Mouse (Mus musculus) urinary bladder, postnatal 25 days (tissue): Measurements from ENCODE around the gene H2-Q6.
"Not testable (repeated sequence)": the region's sequence is repeated elsewhere in the genome, so short reads cannot be mapped to it uniquely, and the experiment has no call there.

Source experiments
- DNase-seq: peaks from one replicate; pipeline ENCODE4 v3.0.0; 2022; ENCODE audit warnings: low spot score

H2-Q6 gene

DNA sequence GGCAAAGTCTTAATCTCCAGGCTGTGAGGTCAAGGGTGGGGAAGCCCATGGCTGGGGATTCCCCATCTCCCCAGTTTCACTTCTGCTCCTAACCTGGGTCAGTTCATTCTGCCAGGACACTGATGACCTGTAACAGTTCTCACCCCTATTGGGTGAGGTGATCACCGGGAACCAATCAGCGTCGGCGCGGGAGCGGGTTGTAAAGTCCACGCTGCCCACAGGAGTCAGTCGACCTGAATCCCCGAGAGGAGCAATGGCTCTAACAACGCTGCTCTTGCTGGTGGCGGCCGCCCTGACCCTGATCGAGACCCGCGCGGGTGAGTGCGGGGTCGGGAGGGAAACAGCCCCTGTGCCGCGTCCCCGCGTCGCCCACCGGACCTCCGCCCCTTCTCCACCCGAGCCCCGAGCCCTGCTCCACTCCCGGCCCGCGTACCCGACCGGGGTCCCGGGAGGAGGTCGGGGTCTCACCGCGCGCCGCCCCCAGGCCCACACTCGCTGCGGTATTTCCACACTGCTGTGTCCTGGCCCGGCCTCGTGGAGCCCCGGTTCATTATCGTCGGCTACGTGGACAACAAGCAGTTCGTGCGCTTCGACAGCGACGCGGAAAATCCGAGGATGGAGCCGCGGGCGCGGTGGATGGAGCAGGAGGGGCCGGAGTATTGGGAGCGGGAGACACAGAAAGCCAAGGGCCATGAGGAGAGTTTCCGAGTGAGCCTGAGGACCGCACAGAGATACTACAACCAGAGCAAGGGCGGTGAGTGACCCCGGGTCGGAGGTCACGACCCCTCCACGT, at the start of gene H2-Q6:
TSS of gene H2-Q6 (plus strand) at position 227 of the 793 bp plus-strand sequence.
- DNase-seq, result peak; percentile 48

- DNase-seq, result peak; percentile 88
Observed at GRCm38 (mm10) chr17:35379369-35379728, 45.3 kb upstream of the H2-Q6 start, which contains the start of gene H2-Q4. H2-Q4 (plus strand) TSS chr17:35379617.

GRCm38 (mm10) chr17:35379729-35380451, 44.8 kb upstream of the H2-Q6 start:
- peak; percentile 35 for DNase-seq

DNA sequence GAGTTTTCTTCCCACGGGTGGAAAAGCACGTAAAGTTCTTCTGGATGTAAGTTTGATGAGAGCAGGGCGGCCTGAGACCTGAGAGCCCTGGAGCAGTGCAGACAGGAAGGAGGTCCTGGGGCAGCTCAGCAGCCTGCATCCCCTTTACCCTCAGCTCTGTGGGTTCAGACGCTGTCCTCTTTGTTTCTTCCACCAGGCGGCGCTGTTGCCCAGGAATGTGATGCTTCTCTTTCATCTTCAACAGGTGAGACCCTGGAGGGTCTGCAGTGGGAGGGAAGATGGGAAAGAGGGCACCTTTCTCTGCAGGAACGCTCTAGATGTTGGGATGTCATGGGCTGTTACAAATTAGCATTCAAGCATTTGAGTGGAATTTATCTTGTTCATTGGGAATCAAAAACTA, 34.9 kb upstream of the H2-Q6 start:
- peak; percentile 24 for DNase-seq

DNA sequence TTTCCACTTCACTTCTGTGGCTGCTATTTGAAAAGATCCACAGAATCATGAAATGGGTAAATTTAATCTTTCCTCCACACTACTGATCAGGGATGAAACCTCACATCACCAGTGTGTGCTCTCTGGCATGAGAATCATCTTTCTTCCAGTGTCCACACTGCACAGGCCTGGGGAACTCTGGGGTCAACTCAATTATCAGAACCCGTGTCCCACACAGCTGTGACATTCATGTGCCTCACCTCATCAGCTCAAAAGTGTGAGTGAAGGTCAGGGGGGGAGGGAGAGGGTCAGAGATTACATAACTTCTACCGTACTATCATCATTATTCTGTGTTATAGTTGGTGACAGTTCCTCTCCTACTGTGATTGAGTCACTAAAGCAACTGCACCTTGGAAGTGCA, 32.0 kb upstream of the H2-Q6 start:
- DNase-seq, result not testable (repeated sequence)

- DNase-seq, result not testable (repeated sequence)
Observed at GRCm38 (mm10) chr17:35393864-35394800, 30.5 kb upstream of the H2-Q6 start.

- not testable (repeated sequence) for DNase-seq
Observed at GRCm38 (mm10) chr17:35396956-35397355, 27.7 kb upstream of the H2-Q6 start.

GRCm38 (mm10) chr17:35413057-35413456, 11.6 kb upstream of the H2-Q6 start:
- not testable (repeated sequence) for DNase-seq

DNA sequence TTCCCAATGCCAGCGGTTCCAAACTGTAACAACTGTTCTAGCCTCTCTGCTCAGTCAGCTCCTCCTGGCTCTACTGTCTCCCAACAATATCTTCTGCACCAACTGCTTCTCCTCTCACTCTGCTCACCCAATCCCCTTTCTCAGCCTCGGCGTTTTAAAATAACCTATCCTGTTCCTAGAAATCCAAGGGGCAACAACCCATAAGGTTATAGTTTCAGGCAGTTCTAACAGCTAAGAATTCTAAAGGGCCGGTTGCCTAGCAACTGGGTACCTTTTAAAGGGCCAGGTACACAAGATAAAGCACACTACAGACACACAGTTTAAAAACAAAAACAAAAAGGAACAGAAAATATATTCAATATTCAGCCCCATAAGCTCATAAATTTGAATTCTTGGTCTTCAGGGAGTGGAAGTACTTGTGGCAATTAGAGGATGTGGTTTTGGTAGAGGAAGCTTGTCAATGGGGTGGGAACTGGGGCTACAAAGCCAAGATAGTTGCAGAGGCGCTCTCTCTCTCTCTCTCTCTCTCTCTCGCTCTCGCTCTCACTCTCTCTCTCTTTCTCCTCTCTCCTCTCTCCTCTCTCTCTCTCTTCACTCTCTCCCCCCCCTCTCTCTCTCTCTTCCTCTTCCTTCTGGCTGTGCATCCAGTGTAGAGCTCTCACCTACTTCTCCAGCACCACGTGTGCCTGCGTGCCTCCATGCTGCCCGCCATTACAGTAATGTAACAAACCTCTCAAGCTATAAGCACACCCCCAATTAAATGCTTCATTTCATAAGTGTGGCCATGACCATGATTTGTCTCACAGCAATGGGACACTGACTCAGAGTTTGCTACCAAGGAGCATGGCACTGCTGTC, 9.1 kb upstream of the H2-Q6 start:
- not testable (repeated sequence) for DNase-seq

DNA sequence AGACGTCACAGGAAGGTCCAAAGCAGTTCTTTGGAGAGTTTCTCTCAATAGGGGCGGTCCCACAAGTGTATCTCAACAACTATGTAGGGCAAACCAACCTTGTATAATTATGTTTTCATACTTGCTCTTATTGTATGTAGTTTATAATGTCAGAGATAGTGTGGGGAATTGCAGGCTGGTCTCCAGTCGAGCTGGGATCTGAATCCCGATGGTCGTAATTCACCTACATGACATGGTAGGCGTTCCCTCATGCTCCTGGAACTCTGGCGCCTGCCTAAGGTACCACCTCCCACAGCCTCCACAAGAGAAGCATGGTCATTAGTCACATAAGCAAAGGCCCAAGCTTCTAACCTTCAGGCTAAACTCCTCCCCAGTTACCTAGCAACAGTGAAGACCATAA, 5.9 kb upstream of the H2-Q6 start:
- no peak for DNase-seq

GRCm38 (mm10) chr17:35419564-35419963, 5.1 kb upstream of the H2-Q6 start:
- not testable (repeated sequence) for DNase-seq

DNA sequence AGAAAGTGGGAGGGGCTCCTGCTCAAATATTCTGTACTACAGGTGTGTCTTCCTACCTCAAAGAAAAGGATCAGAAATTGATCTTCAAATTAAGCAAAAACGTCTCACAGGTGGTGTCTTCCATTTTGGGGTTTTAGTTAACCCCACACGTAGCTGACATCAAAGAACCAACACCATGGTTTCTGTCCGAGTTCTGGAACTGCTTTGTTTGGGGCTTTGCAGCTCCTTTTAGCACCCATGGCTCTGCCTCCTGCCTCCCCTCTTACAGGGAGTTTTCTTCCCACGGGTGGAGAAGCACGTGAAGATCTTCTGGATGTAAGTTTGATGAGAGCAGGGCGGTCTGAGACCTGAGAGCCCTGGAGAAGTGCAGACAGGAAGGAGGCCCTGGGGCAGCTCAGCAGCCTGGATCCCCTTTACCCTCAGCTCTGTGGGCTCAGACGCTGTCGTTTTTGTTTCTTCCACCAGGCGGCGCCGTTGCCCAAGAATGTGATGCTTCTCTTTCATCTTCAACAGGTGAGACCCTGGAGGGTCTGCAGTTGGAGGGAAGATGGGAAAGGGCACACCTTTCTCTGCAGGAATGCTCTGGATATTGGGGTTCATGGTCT, 4.3 kb upstream of the H2-Q6 start:
- peak; percentile 24 for DNase-seq

GRCm38 (mm10) chr17:35421331-35421730, 3.3 kb upstream of the H2-Q6 start:
- not testable (repeated sequence) for DNase-seq

DNA sequence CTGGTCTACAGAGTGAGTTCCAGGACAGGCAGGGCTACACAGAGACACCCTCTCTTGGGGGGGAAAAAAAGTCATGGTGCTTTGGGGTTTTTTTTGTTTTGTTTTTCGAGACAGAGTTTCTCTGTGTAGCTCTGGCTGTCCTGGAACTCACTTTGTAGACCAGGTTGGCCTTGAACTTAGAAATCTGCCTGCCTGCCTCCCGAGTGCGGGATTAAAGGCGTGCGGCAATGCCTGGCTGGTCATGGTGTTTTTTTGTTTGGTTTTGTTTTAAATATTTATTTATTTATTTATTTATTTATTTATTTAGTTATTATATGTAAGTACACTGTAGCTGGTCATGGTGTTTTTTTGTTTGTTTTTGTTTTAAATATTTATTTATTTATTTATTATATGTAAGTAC, 2.3 kb upstream of the H2-Q6 start:
- DNase-seq, result not testable (repeated sequence)

GRCm38 (mm10) chr17:35423131-35423810, 1.4 kb upstream of the H2-Q6 start:
- DNase-seq, result not testable (repeated sequence)

- DNase-seq, result not testable (repeated sequence)
Observed at GRCm38 (mm10) chr17:35424106-35424505, 544 bp upstream of the H2-Q6 start.

GRCm38 (mm10) chr17:35425474-35425873, 824 bp downstream of the H2-Q6 start:
- not testable (repeated sequence) for DNase-seq

DNA sequence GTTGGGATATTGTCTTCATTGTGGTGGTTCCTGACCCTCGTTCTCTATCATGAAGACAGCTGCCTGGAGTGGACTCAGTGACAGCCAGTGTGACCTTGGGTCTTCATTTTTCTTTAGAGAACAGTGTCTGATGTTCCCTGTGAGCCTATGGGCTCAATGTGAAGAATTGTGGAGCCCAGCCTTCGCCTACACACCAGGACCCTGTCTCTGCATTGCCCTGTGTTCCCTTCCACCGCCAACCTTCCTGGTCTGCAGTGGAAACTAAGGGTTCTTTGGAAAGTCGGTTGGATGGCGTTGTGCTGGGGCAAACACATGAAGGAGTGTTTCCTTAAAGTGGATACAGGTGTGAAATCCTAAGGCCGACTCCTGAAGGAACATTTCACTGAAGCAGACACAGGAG, 4.2 kb downstream of the H2-Q6 start:
- not testable (repeated sequence) for DNase-seq

DNA sequence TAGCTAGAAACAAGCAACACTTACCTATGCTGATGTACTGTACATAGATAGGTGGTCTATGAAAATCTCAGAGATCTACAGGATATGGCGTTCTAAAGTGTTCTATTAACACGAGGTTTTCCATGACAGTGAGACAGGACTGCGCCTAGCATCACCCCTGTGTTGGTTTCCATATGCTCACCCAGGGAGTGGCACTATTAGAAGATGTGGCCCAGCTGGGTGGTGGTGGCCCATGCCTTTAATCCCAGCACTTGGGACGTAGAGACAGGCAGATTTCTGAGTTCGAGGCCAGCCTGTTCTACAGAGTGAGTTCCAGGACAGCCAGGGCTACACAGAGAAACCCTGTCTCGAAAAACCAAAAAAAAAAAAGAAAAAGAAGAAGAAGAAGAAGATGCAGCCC, 6.0 kb downstream of the H2-Q6 start:
- not testable (repeated sequence) for DNase-seq

DNA sequence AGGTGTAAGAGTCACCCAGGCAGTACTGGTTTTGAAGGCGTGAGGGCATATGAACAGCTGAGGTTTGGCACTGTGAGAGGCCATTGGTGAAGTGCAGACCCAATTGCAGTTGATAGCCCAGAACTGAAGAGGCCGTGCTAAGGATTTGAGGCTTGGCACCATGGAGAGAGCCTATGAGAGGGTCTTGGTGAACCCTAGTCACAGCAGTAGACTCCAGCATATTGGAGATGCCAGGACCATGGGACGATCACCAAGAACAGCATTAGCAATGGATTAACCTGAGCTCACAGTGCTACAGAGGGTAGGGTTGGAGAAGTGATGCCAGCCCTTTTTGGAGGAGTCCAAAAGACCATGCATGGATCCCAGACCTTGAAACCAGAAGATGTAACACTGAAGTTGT, 7.5 kb downstream of the H2-Q6 start:
- DNase-seq, result not testable (repeated sequence)
